Mouse (Mus musculus) thymus, adult 2 months (tissue): ENCODE data around the gene Psma5.

Source experiments
- CTCF ChIP-seq: fragments of 200-500 bp; IDR thresholded peaks from 2 replicates; pipeline ENCODE4 v1.5.1; 2012; ENCODE audit warnings: mild to moderate bottlenecking, control low read depth, low read length, moderate library complexity, borderline replicate concordance; ENCODE audit not compliant: control insufficient read depth, poor library complexity, insufficient read depth; ENCODE audit errors: extremely low read depth
- POLR2A ChIP-seq: fragments of 200-500 bp; IDR thresholded peaks from 2 replicates; pipeline ENCODE4 v1.6.1; 2012; ENCODE audit warnings: mild to moderate bottlenecking, low read length, control low read depth, moderate library complexity; ENCODE audit not compliant: control insufficient read depth, poor library complexity, insufficient read depth; ENCODE audit errors: extremely low read depth

DNA sequence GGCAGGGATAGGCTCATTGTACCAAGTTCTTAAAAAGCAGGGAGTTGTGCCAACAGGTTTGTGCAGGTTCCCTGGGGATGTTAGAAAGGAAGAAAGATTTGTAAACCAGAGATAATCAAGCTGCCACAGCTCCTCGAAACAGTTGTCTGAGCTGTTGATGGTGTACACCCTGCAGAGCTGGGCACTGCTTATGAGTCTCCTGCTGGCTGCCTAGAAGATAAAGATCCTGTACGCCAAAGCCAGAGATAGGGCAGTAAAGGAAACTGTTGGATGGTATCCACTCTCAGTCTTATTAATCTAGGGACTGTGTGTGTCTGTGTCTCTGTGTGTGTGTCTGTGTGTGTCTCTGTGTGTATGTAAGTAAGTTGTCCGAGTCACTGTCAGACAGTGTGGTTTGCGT lies 64.9 kb downstream of the Psma5 start:
- TF ChIP-seq CTCF (no peak), POLR2A (no peak)
